Mouse (Mus musculus) induced T-regulatory cell, adult 2 months (primary cell): ENCODE results near the gene Gm28919.
"Not testable (repeated sequence)": the region's sequence is repeated elsewhere in the genome, so short reads cannot be mapped to it uniquely, and the experiment has no call there.

Source experiments
- DNase-seq: peaks from one replicate; pipeline ENCODE4 v3.0.0-alpha.2; 2012; ENCODE audit warnings: low read depth

The Gm28919 gene

DNA sequence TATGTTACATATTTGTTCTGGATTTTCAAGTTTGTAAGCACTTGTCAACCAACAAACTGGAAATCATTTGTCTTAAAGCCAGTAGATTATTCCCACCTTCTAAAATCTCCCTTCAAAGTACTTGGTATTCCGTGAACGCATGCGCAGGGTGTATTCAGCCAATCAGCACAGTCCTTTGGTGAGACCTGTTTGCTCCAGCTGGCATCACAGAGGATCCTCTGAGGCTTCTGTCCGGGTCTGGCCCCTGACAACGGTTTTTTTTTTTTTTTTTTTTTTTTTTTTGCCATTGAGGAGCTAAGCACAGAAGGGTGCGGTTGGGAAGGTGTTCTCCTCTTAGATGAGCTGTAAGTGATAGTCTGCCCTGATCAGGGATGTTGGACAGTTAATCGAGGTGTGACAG, at the start of gene Gm28919:
Gene Gm28919, plus strand, starts transcription at position 301 of the 400 bp plus-strand sequence.
- not testable (repeated sequence) for DNase-seq
